ENCODE assay signal across 9 mouse cellular contexts in the genomic region with DNA sequence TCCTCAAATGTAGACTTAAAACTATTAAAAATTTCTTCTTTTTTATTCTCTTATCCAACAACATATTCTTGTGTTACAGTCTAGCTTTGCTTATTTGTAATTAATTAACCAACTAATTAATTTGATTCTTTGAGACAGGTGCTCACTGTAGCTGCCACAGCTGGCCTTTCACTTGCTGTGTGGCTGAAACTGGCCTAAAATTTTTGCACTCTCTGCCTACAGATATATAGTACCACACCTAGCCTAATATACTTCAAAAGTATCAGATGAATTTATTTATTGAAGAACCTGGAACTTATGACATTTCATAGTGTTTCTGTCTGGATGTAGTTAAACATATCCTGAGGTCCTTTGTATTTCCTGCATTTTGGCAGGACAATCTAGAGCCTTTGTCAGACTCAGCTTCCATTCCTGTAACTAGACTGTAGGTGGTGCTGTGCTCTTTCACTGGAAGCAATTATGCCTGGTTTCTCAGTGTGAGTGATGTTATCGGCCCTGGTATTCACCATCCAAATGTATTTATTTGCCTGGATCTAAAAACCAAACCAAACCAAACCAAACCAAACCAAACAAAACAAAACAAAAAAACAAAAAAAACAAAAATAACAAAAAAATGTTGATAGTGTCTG. TPM values are rescaled to one million over a fixed set of nuclear protein-coding genes. Genes with fewer than 3 reads are reported as not detected.
A peak's percentile ranks its signal among the peaks of the same experiment; 100 is the strongest.
DNase-seq lines count a peak whose midpoint lies in the region; ATAC-seq lines count a peak whose summit lies in the region.
"Had no signal": no experiment of that assay in that cellular context is flagged by ENCODE, and none has a peak within 500 bp of the region (broad histone marks: within the 10 kb centered on the region; RNA-seq: fewer than 3 reads in every experiment).

No protein-coding gene starts in this region.

- ATAC-seq in cerebellum, adult (ENCODE audit: insufficient number of reproducible peaks, low FRiP score, low TSS enrichment) = peak; percentile 92
- ATAC-seq in forebrain, embryonic 12.5 days (ENCODE audit: low FRiP score) = peak; percentile 80; the same call in 1 of the 2 replicates
- ATAC-seq in midbrain, embryonic 14.5 days (ENCODE audit: low FRiP score, low TSS enrichment) = peak; percentile 62; the same call in 1 of the 2 replicates

- H3K4me2 ChIP-seq in forebrain, embryonic 12.5 days = no peak overlapping the region
- H3K4me2 ChIP-seq in midbrain, embryonic 14.5 days (ENCODE audit: low read length) = no peak overlapping the region
- H3K4me2 ChIP-seq: heart, embryonic 15.5 days had no signal

- no peaks in the 10 kb centered on the region for H3K4me1 ChIP-seq in forebrain, embryonic 12.5 days
- no peaks in the 10 kb centered on the region for H3K4me1 ChIP-seq in midbrain, embryonic 14.5 days (ENCODE audit: control insufficient read depth, insufficient read depth, low read length)
- H3K4me1 ChIP-seq: heart, embryonic 15.5 days had no signal

- no peaks in the 10 kb centered on the region for H3K27me3 ChIP-seq in forebrain, embryonic 12.5 days
- no peaks in the 10 kb centered on the region for H3K27me3 ChIP-seq in midbrain, embryonic 14.5 days (ENCODE audit: control insufficient read depth, insufficient read depth, low read length)
- H3K27me3 ChIP-seq: heart, embryonic 15.5 days had no signal

- H3K36me3 ChIP-seq in forebrain, embryonic 12.5 days (replicated peaks) = no peaks in the 10 kb centered on the region
- no peaks in the 10 kb centered on the region for H3K36me3 ChIP-seq in midbrain, embryonic 14.5 days (ENCODE audit: control insufficient read depth, insufficient read depth, low read length)
- H3K36me3 ChIP-seq: heart, embryonic 15.5 days had no signal

- WGBS in forebrain, embryonic 12.5 days = 3% methylated on average over 1 of the region's 1 CpGs
- WGBS in midbrain, embryonic 14.5 days = 4% methylated on average over 1 of the region's 1 CpGs

- H3K27ac ChIP-seq in forebrain, embryonic 12.5 days = no peak overlapping the region
- 0 out of 2 replicates have a peak overlapping the region, but pooled peaks have one; percentile 20 for H3K27ac ChIP-seq in midbrain, embryonic 14.5 days (replicated peaks; ENCODE audit: low read depth, low read length)
- H3K27ac ChIP-seq: heart, embryonic 15.5 days had no signal

- H3K9me3 ChIP-seq in forebrain, embryonic 12.5 days = no peaks in the 10 kb centered on the region
- H3K9me3 ChIP-seq in midbrain, embryonic 14.5 days (ENCODE audit: control insufficient read depth, low read length) = no peaks in the 10 kb centered on the region
- H3K9me3 ChIP-seq: heart, embryonic 15.5 days had no signal

- H3K9ac ChIP-seq in forebrain, embryonic 12.5 days = no peak overlapping the region
- H3K9ac ChIP-seq in midbrain, embryonic 14.5 days (replicated peaks; ENCODE audit: low read length) = no peak overlapping the region
- H3K9ac ChIP-seq: heart, embryonic 15.5 days had no signal

- DNase-seq in cerebellum, adult 11 months = no peak
- DNase-seq in thymus, postnatal 0 days (ENCODE audit: low spot score) = peak; percentile 38
- no peak for DNase-seq in thymus, postnatal 36 days
- DNase-seq in layer of hippocampus, adult 18-20 months (ENCODE audit: low spot score in 2 of 2) = peak; percentile 10 to 64
- peak; percentile 88 for DNase-seq in midbrain, embryonic 14.5 days
- DNase-seq in spleen, postnatal 14 days (ENCODE audit: low spot score in 2 of 2) = no peak

- H3K4me3 ChIP-seq in forebrain, embryonic 12.5 days (replicated peaks) = no peak overlapping the region
- no peak overlapping the region for H3K4me3 ChIP-seq in midbrain, embryonic 14.5 days (replicated peaks; ENCODE audit: low read depth, low read length)
- H3K4me3 ChIP-seq: heart, embryonic 15.5 days had no signal

RNA-seq across cellular contexts. Expression of a gene that starts 43.7 kb away (rescaled TPM):
- 2.8 and 4.4 TPM in 2 replicates for polyA plus RNA-seq in thymus, postnatal 0 days (2015; fragmentation: Nextera tagmentation; extraction: Ambion mirVana)
- 4.2 and 4.4 TPM in 2 replicates for polyA plus RNA-seq in forebrain, embryonic 12.5 days (2016; fragmentation: Nextera tagmentation; extraction: Ambion mirVana)
- 10 to 100 TPM; 29.5 to 30.2 TPM for total RNA-seq in layer of hippocampus, adult 18-20 months (2021)
- 9.3 and 10.2 TPM in 2 replicates for polyA plus RNA-seq in midbrain, embryonic 14.5 days (2014; fragmentation: Nextera tagmentation; extraction: Ambion mirVana)

Comparison
In these comparisons a context has a peak if more than half of its experiments do, and no peak if none do; other contexts are left out.
1. DNase-seq: peak in thymus, postnatal 0 days (single experiment), layer of hippocampus, adult 18-20 months (2 of 2) and midbrain, embryonic 14.5 days (single experiment); none in cerebellum, adult 11 months (single experiment), thymus, postnatal 36 days (0 of 2) and spleen, postnatal 14 days (0 of 2).
2. Peak in every context shown above with its lines, with median percentiles within 50 percentile points of each other: ATAC-seq.